Mouse (Mus musculus) erythroid progenitor cell, adult 5-6 weeks (primary cell): Measurements from ENCODE around the gene 1700034I23Rik. TPM values are rescaled to one million over a fixed set of nuclear protein-coding genes. Genes with fewer than 3 reads are reported as not detected.
"Not testable (repeated sequence)": the region's sequence is repeated elsewhere in the genome, so short reads cannot be mapped to it uniquely, and the experiment has no call there.

Source experiments
- ATAC-seq: replicated peaks from 2 replicates; pipeline ENCODE4 v1.8.0; 2016; ENCODE audit warnings: moderate number of reproducible peaks, mild to moderate bottlenecking, moderate TSS enrichment, inconsistent platforms; ENCODE audit not compliant: poor library complexity, low FRiP score, severe bottlenecking
- total RNA-seq, 2 experiments: library from RNA; stranded (forward) in 1 of 2; stranded (reverse) in 1 of 2; fragments of 150-400 nt in 1 of 2; fragments of 186-747, 209-891 nt in 1 of 2; gene quantifications; 2 replicates each; pipeline versions ENCODE4 v1.2.3 to v1.2.4; 2015 to 2017; ENCODE audit warnings: low replicate concordance in 2 of 2

1700034I23Rik gene
- not detected in 2 replicates for total RNA-seq (2015; ENCODE audit: low replicate concordance)
- not detected in 2 replicates for total RNA-seq (2017; ENCODE audit: low replicate concordance)

GRCm38 (mm10) chr3:40902443-40902842 is at the start of gene 1700034I23Rik:
Gene 1700034I23Rik, minus strand, starts transcription at chr3:40902543.
- not testable (repeated sequence) for ATAC-seq

- 0 out of 2 replicates have a peak, but pooled peaks have one; percentile 12 for ATAC-seq
These were observed 49.0 kb upstream of the 1700034I23Rik start for GRCm38 (mm10) chr3:40951365-40951764.

GRCm38 (mm10) chr3:40950601-40951201 is 48.4 kb upstream of the 1700034I23Rik start:
- peak; percentile 32 for ATAC-seq

- peak; percentile 12; the same call in 1 of the 2 replicates for ATAC-seq
These were observed 47.7 kb upstream of the 1700034I23Rik start for GRCm38 (mm10) chr3:40949903-40950600.

- ATAC-seq, result peak; percentile 85
These were observed 47.0 kb upstream of the 1700034I23Rik start, which contains the start of gene Larp1b for GRCm38 (mm10) chr3:40949170-40949902. Gene Larp1b, plus strand, starts transcription at chr3:40949828.

- no peak for ATAC-seq
These were observed 36.7 kb upstream of the 1700034I23Rik start for GRCm38 (mm10) chr3:40939019-40939418.

GRCm38 (mm10) chr3:40938592-40938991 is 36.2 kb upstream of the 1700034I23Rik start:
- ATAC-seq, result no peak

- no peak for ATAC-seq
These were observed 35.8 kb upstream of the 1700034I23Rik start for GRCm38 (mm10) chr3:40938189-40938588.

GRCm38 (mm10) chr3:40894336-40894735 is 8.0 kb downstream of the 1700034I23Rik start:
- not testable (repeated sequence) for ATAC-seq

GRCm38 (mm10) chr3:40893816-40894258 is 8.5 kb downstream of the 1700034I23Rik start:
- ATAC-seq, result peak; percentile 95

GRCm38 (mm10) chr3:40853123-40853738 is 49.1 kb downstream of the 1700034I23Rik start:
- not testable (repeated sequence) for ATAC-seq

Other genes with a start within 250 kb of the 1700034I23Rik start
- gene Slc25a31, start 193.7 kb downstream of the 1700034I23Rik start, total RNA-seq (2015; ENCODE audit: low replicate concordance), result not detected in 2 replicates
- gene Slc25a31, start 193.7 kb downstream of the 1700034I23Rik start, total RNA-seq (2017; ENCODE audit: low replicate concordance), result not detected in 2 replicates
- 84.3 and 85.8 TPM in 2 replicates for gene Hspa4l, start 158.0 kb downstream of the 1700034I23Rik start, total RNA-seq (2015; ENCODE audit: low replicate concordance)
- 58.1 and 152 TPM in 2 replicates for gene Hspa4l, start 158.0 kb downstream of the 1700034I23Rik start, total RNA-seq (2017; ENCODE audit: low replicate concordance)
- gene Plk4, start 102.5 kb downstream of the 1700034I23Rik start, total RNA-seq (2015; ENCODE audit: low replicate concordance), result 142 and 182 TPM in 2 replicates
- 197 and 209 TPM in 2 replicates for gene Plk4, start 102.5 kb downstream of the 1700034I23Rik start, total RNA-seq (2017; ENCODE audit: low replicate concordance)
- gene Mfsd8, start 55.7 kb downstream of the 1700034I23Rik start, total RNA-seq (2015; ENCODE audit: low replicate concordance), result 9.0 and 15.5 TPM in 2 replicates
- gene Mfsd8, start 55.7 kb downstream of the 1700034I23Rik start, total RNA-seq (2017; ENCODE audit: low replicate concordance), result 6.9 and 9.7 TPM in 2 replicates
- 0.36 and 7.1 TPM in 2 replicates for gene Abhd18, start 55.6 kb downstream of the 1700034I23Rik start, total RNA-seq (2015; ENCODE audit: low replicate concordance)
- 7.3 and 7.6 TPM in 2 replicates for gene Abhd18, start 55.6 kb downstream of the 1700034I23Rik start, total RNA-seq (2017; ENCODE audit: low replicate concordance)
- 121 and 173 TPM in 2 replicates for gene Larp1b, start 47.3 kb upstream of the 1700034I23Rik start, total RNA-seq (2015; ENCODE audit: low replicate concordance)
- 141 and 227 TPM in 2 replicates for gene Larp1b, start 47.3 kb upstream of the 1700034I23Rik start, total RNA-seq (2017; ENCODE audit: low replicate concordance)
- 42.8 and 54.4 TPM in 2 replicates for gene Pgrmc2, start 180.5 kb upstream of the 1700034I23Rik start, total RNA-seq (2015; ENCODE audit: low replicate concordance)
- 32.1 and 42.9 TPM in 2 replicates for gene Pgrmc2, start 180.5 kb upstream of the 1700034I23Rik start, total RNA-seq (2017; ENCODE audit: low replicate concordance)